Mouse (Mus musculus) Patski (cell line): Measurements from ENCODE around the gene Dmap1. TPM values are rescaled to one million over a fixed set of nuclear protein-coding genes. Genes with fewer than 3 reads are reported as not detected.

Experiments
- ATAC-seq: fragments of 100-300 bp; one replicate; pipeline ENCODE4 v1.8.0; 2021
- CTCF ChIA-PET: fragments of 350-600 bp; sonication (Branson Sonifier 250); formaldehyde crosslinking; loops from one replicate; lab custom pipeline; 2022; ENCODE audit warnings: inconsistent platforms; lab: Charles Lee
- POLR2A ChIA-PET: fragments of 350-600 bp; sonication (Branson Sonifier 250); formaldehyde crosslinking; loops from one replicate; lab custom pipeline; 2022; ENCODE audit warnings: antibody characterized with exemption, inconsistent platforms; lab: Charles Lee
- DNase-seq: peaks from one replicate; pipeline ENCODE4 v3.0.0-alpha.2; 2011; ENCODE audit warnings: low read depth, low spot score
- H3K27me3 ChIP-seq: fragments of 371-371 bp; one replicate; pipeline ENCODE4 v1.5.1; 2021
- CTCF ChIP-seq: fragments of 100-300 bp; IDR thresholded peaks from one replicate; pipeline ENCODE4 v1.5.1; 2021
- in situ Hi-C: fragments of 300-500 bp; cut with MboI; formaldehyde crosslinking; loops from 3 replicates; pipeline ENCODE4 v1.11.1; 2018; ENCODE audit warnings: low pct_unique_long_range_greater_than_20kb, mixed read lengths
- polyA plus RNA-seq: library from polyadenylated mRNA; unstranded; gene quantifications from one replicate; pipeline ENCODE4 v1.2.3, GENCODE M21; 2021

The Dmap1 gene
- polyA plus RNA-seq, 1 experiment from 2014 or later, result 23.2 TPM

GRCm38 (mm10) chr4:117641804-117642203 lies 40.3 kb downstream of the Dmap1 start:
- no peak for TF ChIP-seq CTCF
- ChIA-PET POLR2A (no interaction called here), CTCF (interaction anchor here (0.7 kb wide), 1 partner anchor 20 kb away, joined by 3 read pairs; no protein-coding TSS in a partner anchor)
- in situ Hi-C loops, result no loop called here
- no peaks in the 10 kb centered on the region for H3K27me3 ChIP-seq
- DNase-seq (no peak), ATAC-seq (no peak)

- H3K27me3 ChIP-seq, result no peaks in the 10 kb centered on the region
- no peak for ATAC-seq
- no peak for DNase-seq
- POLR2A ChIA-PET, result no interaction called here
- in situ Hi-C loops, result no loop called here
- no peak for TF ChIP-seq CTCF
- CTCF ChIA-PET, result interaction anchor here (1.0 kb wide), 1 partner anchor 9 kb away, joined by 3 read pairs; no protein-coding TSS in a partner anchor
These were observed 41.0 kb downstream of the Dmap1 start for GRCm38 (mm10) chr4:117640925-117641703.

GRCm38 (mm10) chr4:117636891-117637613 lies 45.0 kb downstream of the Dmap1 start:
- in situ Hi-C loops, result no loop called here
- DNase-seq (no peak), ATAC-seq (no peak)
- POLR2A ChIA-PET, result no interaction called here
- no peak for TF ChIP-seq CTCF
- CTCF ChIA-PET, result no interaction called here
- H3K27me3 ChIP-seq, result no peaks in the 10 kb centered on the region

DNA sequence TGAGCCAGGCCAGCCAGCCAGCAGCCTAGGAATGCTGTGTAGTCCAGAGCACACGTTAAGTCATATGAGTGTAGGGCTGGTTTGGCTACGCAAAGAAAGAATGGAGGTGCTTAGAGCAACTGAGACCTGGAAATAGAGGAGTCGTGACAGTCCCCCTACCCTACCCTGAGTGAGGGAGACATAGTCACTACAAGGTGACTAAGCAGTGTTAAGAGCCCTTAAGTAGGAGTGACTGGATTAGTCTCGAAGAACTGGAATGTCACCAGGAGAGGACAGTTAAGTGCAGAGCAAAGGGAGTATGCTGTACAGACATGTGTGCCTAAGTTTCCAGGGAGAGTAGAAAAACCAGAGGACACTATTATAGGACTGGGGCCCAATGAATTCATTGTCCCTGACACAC lies 45.9 kb downstream of the Dmap1 start:
- in situ Hi-C loops, result no loop called here
- no peak for DNase-seq
- no peak for TF ChIP-seq CTCF
- ChIA-PET CTCF (no interaction called here), POLR2A (no interaction called here)
- no peaks in the 10 kb centered on the region for H3K27me3 ChIP-seq
- no peak for ATAC-seq

DNA sequence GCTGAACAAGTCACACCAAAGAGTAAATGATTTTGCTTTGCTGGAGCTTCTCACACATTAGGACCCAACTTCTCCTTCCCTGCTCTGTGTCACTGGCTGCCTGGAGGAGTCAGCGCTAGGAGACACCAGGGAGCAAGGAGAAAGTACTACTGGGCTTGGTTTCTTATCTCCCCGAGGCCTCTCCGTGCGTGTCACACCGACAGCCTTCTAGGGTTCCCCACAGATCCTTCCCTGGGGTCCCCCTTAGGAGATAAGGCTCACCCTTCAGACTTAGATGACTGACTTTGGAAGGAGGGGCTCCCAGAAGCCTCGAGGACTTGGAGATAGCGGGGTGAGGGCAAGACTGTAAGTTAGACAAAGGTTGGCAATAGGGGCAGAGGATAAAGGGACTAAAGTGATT lies 47.4 kb downstream of the Dmap1 start:
- in situ Hi-C loops, result no loop called here
- ChIA-PET POLR2A (interaction anchor here (1.3 kb wide), 1 partner anchor 10 kb away, joined by 3 read pairs; no protein-coding TSS in a partner anchor), CTCF (interaction anchor here (0.7 to 1.4 kb wide), 2 partner anchors 11 to 19 kb away, joined by 3 to 4 read pairs; no protein-coding TSS in a partner anchor)
- H3K27me3 ChIP-seq, result no peaks in the 10 kb centered on the region
- no peak for DNase-seq
- TF ChIP-seq CTCF, result no peak
- no peak for ATAC-seq

DNA sequence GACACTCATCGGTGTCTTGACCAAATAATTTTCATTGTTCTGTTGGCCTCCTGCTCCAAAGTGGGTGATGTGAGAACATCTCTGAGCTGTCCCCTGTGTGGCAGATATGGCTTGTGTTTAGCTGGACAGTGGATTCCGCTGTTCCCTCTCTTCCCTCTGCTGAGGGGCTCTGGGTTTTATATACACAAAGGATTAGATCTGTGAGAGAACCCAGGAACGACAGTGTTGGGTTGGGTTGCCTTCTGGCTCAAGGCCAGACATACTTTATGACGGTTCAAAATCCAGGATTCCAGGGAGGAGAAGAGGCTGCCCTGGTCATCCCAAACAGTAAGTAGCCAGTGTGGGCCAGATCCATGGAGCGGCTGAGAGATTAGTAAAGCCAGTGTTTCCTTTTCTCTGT lies 48.5 kb downstream of the Dmap1 start:
- ATAC-seq (no peak), DNase-seq (no peak)
- POLR2A ChIA-PET, result no interaction called here
- H3K27me3 ChIP-seq, result no peaks in the 10 kb centered on the region
- in situ Hi-C loops, result no loop called here
- CTCF ChIA-PET, result no interaction called here
- no peak for TF ChIP-seq CTCF

GRCm38 (mm10) chr4:117630053-117630670 lies 51.9 kb downstream of the Dmap1 start:
- no peak for TF ChIP-seq CTCF
- in situ Hi-C loops, result no loop called here
- ChIA-PET CTCF (no interaction called here), POLR2A (no interaction called here)
- ATAC-seq, result no peak
- H3K27me3 ChIP-seq, result no peaks in the 10 kb centered on the region
- no peak for DNase-seq

DNA sequence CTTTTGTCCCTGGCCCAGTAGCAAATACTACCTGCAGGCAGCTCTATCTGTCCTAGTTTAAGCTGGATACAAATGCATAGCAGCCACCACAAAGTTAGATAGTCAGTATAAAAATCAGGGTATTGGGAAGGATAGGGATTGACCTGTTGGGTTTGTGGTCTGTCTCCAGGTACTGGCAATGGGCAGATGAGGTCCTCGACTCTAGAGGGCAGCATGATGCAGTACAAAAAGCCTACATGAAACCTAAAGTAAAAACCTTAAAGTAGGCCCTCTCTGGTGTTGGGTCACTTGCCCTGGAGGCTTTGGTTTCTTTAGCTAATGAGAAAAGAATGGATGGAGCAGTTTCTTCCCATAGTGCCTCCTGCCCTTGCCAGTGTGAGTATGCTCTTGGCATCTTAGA lies 53.6 kb downstream of the Dmap1 start:
- POLR2A ChIA-PET, result no interaction called here
- H3K27me3 ChIP-seq, result no peaks in the 10 kb centered on the region
- CTCF ChIA-PET, result interaction anchor here (1.3 kb wide), 2 partner anchors 12 kb away, joined by 3 to 5 read pairs; no protein-coding TSS in a partner anchor
- DNase-seq (no peak), ATAC-seq (no peak)
- in situ Hi-C loops, result no loop called here
- TF ChIP-seq CTCF, result no peak

Other genes with a start within 250 kb of the Dmap1 start
- 49.2 TPM for gene Rnf220, start 185.2 kb downstream of the Dmap1 start, polyA plus RNA-seq
- gene Eri3, start 131.9 kb downstream of the Dmap1 start, polyA plus RNA-seq, result 108 TPM
- gene Gm12845, start 42.1 kb upstream of the Dmap1 start, polyA plus RNA-seq, result not detected
- gene Klf17, start 83.4 kb upstream of the Dmap1 start, polyA plus RNA-seq, result not detected
- gene Slc6a9, start 152.2 kb upstream of the Dmap1 start, polyA plus RNA-seq, result 12.8 TPM
- gene Ccdc24, start 190.3 kb upstream of the Dmap1 start, polyA plus RNA-seq, result 0.78 TPM
- 26.0 TPM for gene B4galt2, start 201.2 kb upstream of the Dmap1 start, polyA plus RNA-seq
- gene Atp6v0b, start 205.1 kb upstream of the Dmap1 start, polyA plus RNA-seq, result 236 TPM
- gene Dph2, start 209.8 kb upstream of the Dmap1 start, polyA plus RNA-seq, result 7.0 TPM
- 51.9 TPM for gene Ipo13, start 232.7 kb upstream of the Dmap1 start, polyA plus RNA-seq
- gene Artn, start 247.5 kb upstream of the Dmap1 start, polyA plus RNA-seq, result not detected